Mouse (Mus musculus) adipocyte (in vitro differentiated cells): Measurements from ENCODE around the gene Gm10840.

Experiments used
- DNase-seq: peaks from one replicate; pipeline ENCODE4 v3.0.0-alpha.2; 2016; ENCODE audit warnings: low spot score

Gene Gm10840

GRCm38 (mm10) chr11:106159921-106160840 lies 469 bp upstream of the Gm10840 start:
- DNase-seq = peak; percentile 19

GRCm38 (mm10) chr11:106162237-106162636 lies 1.6 kb downstream of the Gm10840 start:
- DNase-seq = no peak

GRCm38 (mm10) chr11:106163546-106163945 lies 2.9 kb downstream of the Gm10840 start:
- DNase-seq = no peak

- DNase-seq = no peak
Measured at GRCm38 (mm10) chr11:106164601-106165180, 4.0 kb downstream of the Gm10840 start.

GRCm38 (mm10) chr11:106167435-106167834 lies 6.8 kb downstream of the Gm10840 start:
- no peak for DNase-seq

GRCm38 (mm10) chr11:106170807-106171206 lies 10.2 kb downstream of the Gm10840 start:
- DNase-seq = no peak

GRCm38 (mm10) chr11:106173228-106173627 lies 12.6 kb downstream of the Gm10840 start:
- no peak for DNase-seq

- DNase-seq = peak; percentile 72
Measured at GRCm38 (mm10) chr11:106174372-106174771, 13.7 kb downstream of the Gm10840 start.

GRCm38 (mm10) chr11:106175081-106175480 lies 14.4 kb downstream of the Gm10840 start:
- DNase-seq = no peak

- DNase-seq = no peak
Measured at GRCm38 (mm10) chr11:106176372-106176771, 15.7 kb downstream of the Gm10840 start.

GRCm38 (mm10) chr11:106178036-106178782 lies 17.6 kb downstream of the Gm10840 start:
- DNase-seq = no peak

- DNase-seq = no peak
Measured at GRCm38 (mm10) chr11:106179711-106180448, 19.2 kb downstream of the Gm10840 start.

GRCm38 (mm10) chr11:106180449-106180801 lies 19.8 kb downstream of the Gm10840 start:
- no peak for DNase-seq

GRCm38 (mm10) chr11:106187326-106187725 lies 26.7 kb downstream of the Gm10840 start:
- no peak for DNase-seq

GRCm38 (mm10) chr11:106191716-106192115 lies 31.1 kb downstream of the Gm10840 start:
- DNase-seq = no peak

GRCm38 (mm10) chr11:106192241-106192640 lies 31.6 kb downstream of the Gm10840 start:
- no peak for DNase-seq

- no peak for DNase-seq
Measured at GRCm38 (mm10) chr11:106192657-106193370, 32.2 kb downstream of the Gm10840 start.

- DNase-seq = peak; percentile 99
Measured at GRCm38 (mm10) chr11:106193371-106194154, 32.9 kb downstream of the Gm10840 start.

GRCm38 (mm10) chr11:106194155-106194541 lies 33.5 kb downstream of the Gm10840 start:
- DNase-seq = no peak

- DNase-seq = no peak
Measured at GRCm38 (mm10) chr11:106194891-106195290, 34.2 kb downstream of the Gm10840 start.
